Mouse (Mus musculus) Patski (cell line): ENCODE measurements around the gene Slc27a1. TPM values are rescaled to one million over a fixed set of nuclear protein-coding genes. Genes with fewer than 3 reads are reported as not detected.

Source experiments
- ATAC-seq: fragments of 100-300 bp; one replicate; pipeline ENCODE4 v1.8.0; 2021
- CTCF ChIA-PET: fragments of 350-600 bp; sonication (Branson Sonifier 250); formaldehyde crosslinking; loops from one replicate; lab custom pipeline; 2022; ENCODE audit warnings: inconsistent platforms; lab: Charles Lee
- POLR2A ChIA-PET: fragments of 350-600 bp; sonication (Branson Sonifier 250); formaldehyde crosslinking; loops from one replicate; lab custom pipeline; 2022; ENCODE audit warnings: antibody characterized with exemption, inconsistent platforms; lab: Charles Lee
- DNase-seq: peaks from one replicate; pipeline ENCODE4 v3.0.0-alpha.2; 2011; ENCODE audit warnings: low read depth, low spot score
- H3K27me3 ChIP-seq: fragments of 371-371 bp; one replicate; pipeline ENCODE4 v1.5.1; 2021
- CTCF ChIP-seq: fragments of 100-300 bp; IDR thresholded peaks from one replicate; pipeline ENCODE4 v1.5.1; 2021
- in situ Hi-C: fragments of 300-500 bp; cut with MboI; formaldehyde crosslinking; loops from 3 replicates; pipeline ENCODE4 v1.11.1; 2018; ENCODE audit warnings: low pct_unique_long_range_greater_than_20kb, mixed read lengths
- polyA plus RNA-seq: library from polyadenylated mRNA; unstranded; gene quantifications from one replicate; pipeline ENCODE4 v1.2.3, GENCODE M21; 2021

The Slc27a1 gene
- polyA plus RNA-seq, 1 experiment from 2014 or later: 40.9 TPM

DNA sequence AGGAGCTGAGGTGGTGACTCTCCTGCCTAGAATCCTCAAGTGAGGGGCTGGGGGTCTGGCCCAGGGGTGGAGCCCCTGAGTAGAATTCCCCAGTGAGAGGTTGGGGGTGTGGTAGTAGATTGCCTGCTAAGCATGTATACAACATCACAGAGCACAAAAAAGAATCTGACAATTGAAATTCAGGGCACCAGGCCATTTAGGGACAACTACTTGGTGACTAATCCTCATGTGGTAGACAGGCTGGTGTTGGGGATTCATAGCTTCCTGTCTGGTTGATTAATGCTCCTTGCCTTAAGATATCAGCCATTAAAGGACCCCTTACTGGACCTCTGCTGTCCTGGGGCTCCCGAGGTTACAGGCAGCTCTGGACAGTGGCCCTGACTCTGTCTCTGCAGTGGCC is 10.3 kb downstream of the Slc27a1 start:
- POLR2A ChIA-PET: interaction anchor here (2.8 kb wide), 1 partner anchor 10 kb away, joined by 11 read pairs; the partner anchor contains the start of gene Slc27a1
- H3K27me3 ChIP-seq: no peaks in the 10 kb centered on the region
- CTCF ChIA-PET: interaction anchor here (1.5 to 3.5 kb wide), 4 partner anchors 8 to 19 kb away, joined by 3 to 15 read pairs (median 6); no protein-coding TSS in a partner anchor
- ATAC-seq: no peak
- in situ Hi-C loops: no loop called here
- TF ChIP-seq CTCF: no peak
- no peak for DNase-seq

GRCm38 (mm10) chr8:71579476-71579875 is 10.8 kb downstream of the Slc27a1 start:
- ChIA-PET CTCF (interaction anchor here (1.2 to 3.5 kb wide), 4 partner anchors 9 to 19 kb away, joined by 3 to 15 read pairs (median 4); no protein-coding TSS in a partner anchor), POLR2A (interaction anchor here (1.1 to 2.8 kb wide), 2 partner anchors 9 to 10 kb away, joined by 5 to 11 read pairs; partner anchors contain the start of gene Slc27a1)
- TF ChIP-seq CTCF: no peak
- H3K27me3 ChIP-seq: no peaks in the 10 kb centered on the region
- in situ Hi-C loops: no loop called here
- no peak for ATAC-seq
- DNase-seq: no peak

GRCm38 (mm10) chr8:71580201-71580600 is 11.5 kb downstream of the Slc27a1 start:
- no peaks in the 10 kb centered on the region for H3K27me3 ChIP-seq
- in situ Hi-C loops: no loop called here
- POLR2A ChIA-PET: interaction anchor here (0.9 to 1.1 kb wide), 2 partner anchors 8 to 11 kb away, joined by 3 to 5 read pairs; no protein-coding TSS in a partner anchor
- ATAC-seq (peak; percentile 49), DNase-seq (no peak)
- TF ChIP-seq CTCF: no peak
- CTCF ChIA-PET: interaction anchor here (1.0 to 1.6 kb wide), 3 partner anchors 9 to 18 kb away, joined by 3 read pairs; no protein-coding TSS in a partner anchor

DNA sequence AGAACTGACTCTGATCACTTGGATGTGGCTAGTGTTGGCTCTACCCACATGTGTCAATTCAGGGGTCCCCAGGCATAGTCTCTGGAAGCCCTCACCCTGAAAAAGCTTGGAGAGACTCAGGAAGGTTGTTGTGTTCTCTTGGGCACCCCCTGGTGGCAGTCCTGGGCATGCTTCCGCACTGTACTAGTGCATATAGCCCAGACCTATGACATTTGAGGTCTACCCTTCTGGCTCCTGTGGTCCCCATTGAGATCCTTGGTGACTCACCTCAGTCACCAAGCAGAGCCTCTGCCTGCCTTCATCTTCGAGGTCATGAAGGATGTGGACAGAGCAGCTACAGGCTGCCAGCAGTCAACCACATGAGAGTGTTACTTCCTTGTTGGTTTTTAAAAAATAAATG is 18.2 kb downstream of the Slc27a1 start:
- no peaks in the 10 kb centered on the region for H3K27me3 ChIP-seq
- ATAC-seq (no peak), DNase-seq (no peak)
- ChIA-PET CTCF (interaction anchor here (0.8 to 7.9 kb wide), 4 partner anchors 9 to 74 kb away, joined by 3 to 49 read pairs (median 6); partner anchors contain the start of genes Slc27a1 and Tmem221), POLR2A (no interaction called here)
- in situ Hi-C loops: no loop called here
- no peak for TF ChIP-seq CTCF

GRCm38 (mm10) chr8:71588762-71589161 is 20.1 kb downstream of the Slc27a1 start:
- no peak for TF ChIP-seq CTCF
- DNase-seq: no peak
- H3K27me3 ChIP-seq: no peaks in the 10 kb centered on the region
- CTCF ChIA-PET: interaction anchor here (0.9 to 7.9 kb wide), 3 partner anchors 18 to 72 kb away, joined by 3 to 49 read pairs (median 3); partner anchors contain the start of gene Tmem221
- in situ Hi-C loops: no loop called here
- no peak for ATAC-seq
- POLR2A ChIA-PET: interaction anchor here (1.0 kb wide), 1 partner anchor 9 kb away, joined by 5 read pairs; no protein-coding TSS in a partner anchor

- TF ChIP-seq CTCF: no peak
- CTCF ChIA-PET: interaction anchor here (1.2 to 7.9 kb wide), 3 partner anchors 21 to 70 kb away, joined by 4 to 49 read pairs (median 5); partner anchors contain the start of gene Tmem221
- no peak for ATAC-seq
- no peak for DNase-seq
- no peaks in the 10 kb centered on the region for H3K27me3 ChIP-seq
- in situ Hi-C loops: no loop called here
- POLR2A ChIA-PET: interaction anchor here (0.7 to 3.0 kb wide), 6 partner anchors 16 to 32 kb away, joined by 3 to 12 read pairs (median 6); partner anchors contain the start of genes Slc27a1 and Tmem221
Observed at GRCm38 (mm10) chr8:71591017-71591416, 22.3 kb downstream of the Slc27a1 start.

GRCm38 (mm10) chr8:71591471-71592373 is 23.0 kb downstream of the Slc27a1 start, which contains the start of gene Pgls:
Pgls (plus strand) TSS chr8:71592176.
- in situ Hi-C loops: no loop called here
- DNase-seq: no peak

DNA sequence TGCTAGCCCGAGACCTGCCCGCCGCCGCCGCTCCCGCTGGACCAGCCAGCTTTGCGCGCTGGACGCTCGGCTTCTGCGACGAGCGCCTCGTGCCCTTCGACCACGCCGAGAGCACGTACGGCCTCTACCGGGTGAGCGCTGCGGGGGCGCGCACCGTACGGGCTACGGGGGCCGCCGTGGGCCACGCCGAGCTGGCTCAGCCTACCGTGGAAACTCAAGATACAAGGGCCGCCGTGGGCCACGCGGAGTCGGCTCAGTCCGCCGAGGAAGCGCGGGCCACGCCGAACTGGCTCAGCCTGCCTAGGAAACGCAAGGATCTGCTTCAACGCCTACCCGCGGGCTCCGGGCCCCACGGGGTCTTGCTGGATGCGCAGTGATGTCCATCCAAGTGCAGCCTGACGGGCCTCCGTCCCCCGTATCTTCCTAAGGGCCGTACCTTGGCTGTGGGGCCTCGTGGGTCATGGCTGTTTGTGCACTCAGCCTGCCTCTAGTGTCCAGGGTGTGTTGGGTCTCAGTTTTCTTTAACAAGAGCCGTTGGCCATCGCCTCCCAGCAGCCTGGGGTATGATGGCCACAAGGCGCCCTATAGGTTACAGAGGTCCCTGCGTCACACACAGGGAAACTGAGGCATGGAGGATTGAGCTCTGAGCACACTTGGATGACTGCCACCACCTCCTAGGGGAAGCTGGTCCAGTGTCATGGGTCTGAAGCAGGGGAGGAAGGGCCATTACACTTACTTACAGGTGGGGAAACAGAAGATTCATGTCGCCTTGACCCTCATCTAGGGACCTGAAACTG is 23.9 kb downstream of the Slc27a1 start:
- no peak for TF ChIP-seq CTCF

More at GRCm38 (mm10) chr8:71591471-71592373, 23.0 kb downstream of the Slc27a1 start, which contains the start of gene Pgls:
- ChIA-PET CTCF (interaction anchor here (1.2 to 7.9 kb wide), 3 partner anchors 22 to 69 kb away, joined by 4 to 49 read pairs (median 5); partner anchors contain the start of gene Tmem221), POLR2A (interaction anchor here (0.7 to 3.0 kb wide), 9 partner anchors 15 to 48 kb away, joined by 3 to 12 read pairs (median 6); partner anchors contain the start of genes Colgalt1, Slc27a1 and Tmem221)
- TF ChIP-seq CTCF: no peak
- ATAC-seq: peak; percentile 79
- H3K27me3 ChIP-seq: no peaks in the 10 kb centered on the region

More for the DNA sequence above, 23.9 kb downstream of the Slc27a1 start:
- peak; percentile 20 for ATAC-seq
- no peaks in the 10 kb centered on the region for H3K27me3 ChIP-seq
- in situ Hi-C loops: no loop called here
- DNase-seq: no peak
- POLR2A ChIA-PET: interaction anchor here (0.7 to 3.0 kb wide), 10 partner anchors 14 to 68 kb away, joined by 3 to 12 read pairs (median 6); partner anchors contain the start of genes Colgalt1, Slc27a1 and Tmem221
- CTCF ChIA-PET: interaction anchor here (1.0 to 7.9 kb wide), 4 partner anchors 16 to 68 kb away, joined by 3 to 49 read pairs (median 6); partner anchors contain the start of genes Slc27a1 and Tmem221
